Mouse (Mus musculus): ENCODE data around the gene Tfap2b.

Gene Tfap2b

DNA sequence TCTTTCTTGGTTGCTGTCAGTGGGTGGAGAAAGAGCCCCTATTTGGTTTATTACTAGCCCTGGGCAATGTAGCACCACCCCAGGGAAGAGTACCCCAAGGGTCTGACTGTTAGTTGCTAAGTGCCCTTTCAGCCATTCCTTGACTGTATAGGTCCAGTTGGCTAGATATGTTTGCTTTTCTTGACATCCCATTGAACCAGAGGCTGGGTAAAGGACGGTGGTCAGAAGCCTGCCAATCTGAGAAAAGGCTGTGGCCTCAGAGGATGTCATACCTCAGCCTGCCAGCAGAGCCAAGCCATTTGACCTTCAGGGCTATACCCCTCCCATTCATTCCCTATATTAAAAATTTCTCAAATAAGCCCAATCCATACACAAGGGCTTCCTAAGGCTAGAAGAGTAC is 24.0 kb downstream of the Tfap2b start:
- DNase-seq (ENCODE audit: low read depth, low spot score) = no peak

DNA sequence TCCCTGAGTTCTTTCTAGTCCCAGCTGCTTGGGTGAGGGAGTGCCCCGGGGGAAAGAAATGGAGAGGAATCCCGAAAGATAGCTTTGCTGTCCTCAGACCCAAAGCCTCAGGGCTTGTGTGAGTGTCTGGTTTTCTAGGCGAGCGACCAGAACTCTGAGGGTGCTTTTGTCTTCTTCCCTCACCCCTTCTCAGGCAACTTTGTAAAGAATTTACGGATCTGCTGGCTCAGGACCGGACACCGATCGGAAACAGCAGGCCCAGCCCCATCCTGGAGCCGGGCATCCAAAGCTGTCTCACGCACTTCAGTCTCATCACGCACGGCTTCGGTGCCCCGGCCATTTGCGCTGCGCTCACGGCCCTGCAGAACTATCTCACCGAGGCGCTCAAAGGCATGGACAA is 25.1 kb downstream of the Tfap2b start:
- no peak for DNase-seq (ENCODE audit: low read depth, low spot score)

DNA sequence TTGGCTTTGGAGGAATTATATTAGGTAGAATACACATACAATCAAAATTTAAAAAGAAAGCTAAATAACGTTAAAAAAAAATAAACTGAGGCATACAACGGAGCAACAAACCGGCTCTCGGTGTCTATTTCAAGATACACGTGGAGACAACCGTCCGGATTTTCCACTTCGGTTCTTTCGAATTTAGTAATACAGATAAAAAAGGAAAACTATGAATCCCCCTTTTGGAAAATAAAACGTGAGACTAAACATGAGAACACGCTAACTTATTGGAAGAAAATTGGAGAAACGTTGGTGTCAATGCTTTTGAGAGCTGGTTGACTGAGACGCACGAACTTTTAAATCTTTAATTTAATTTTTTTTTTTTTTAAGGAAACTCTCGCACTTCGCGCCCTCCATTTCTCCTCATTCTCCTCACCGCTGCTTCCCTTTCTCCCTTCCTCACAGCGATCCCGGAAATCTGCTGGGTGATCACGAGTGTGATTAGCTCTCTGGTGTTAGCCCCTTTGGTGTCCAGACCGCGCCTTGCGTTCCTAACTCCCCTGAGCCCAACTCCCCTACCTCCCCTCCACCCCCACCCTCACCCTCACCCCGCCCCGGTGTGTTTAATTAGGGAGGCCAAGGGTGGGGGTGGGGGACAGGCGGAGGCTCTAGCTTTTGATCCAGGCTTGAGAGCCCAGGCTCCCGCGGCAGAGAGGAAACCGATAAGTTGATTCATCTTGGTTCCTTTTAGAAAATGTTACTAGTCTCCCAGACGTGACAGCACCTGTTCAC is 25.9 kb downstream of the Tfap2b start:
- DNase-seq (ENCODE audit: low read depth, low spot score) = no peak

DNA sequence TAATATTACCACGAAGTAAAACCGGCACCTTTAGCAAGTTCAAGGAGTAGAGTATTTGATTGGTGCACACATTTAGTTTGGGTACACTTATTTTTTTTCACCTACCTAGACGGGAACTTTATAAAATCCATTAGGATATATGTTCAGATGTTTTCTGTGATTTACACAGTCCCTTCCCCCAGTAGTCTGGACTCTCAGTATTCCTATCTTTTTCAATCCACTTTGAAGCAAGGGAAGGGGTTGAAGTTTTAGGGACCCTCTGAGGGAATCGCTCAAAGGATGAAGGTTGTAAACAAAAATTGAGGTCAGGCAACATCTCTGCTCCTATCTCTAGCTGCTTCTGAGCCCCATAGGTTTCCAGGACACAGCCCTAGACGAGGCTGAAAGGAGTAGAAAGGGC is 27.3 kb downstream of the Tfap2b start:
- no peak for DNase-seq (ENCODE audit: low read depth, low spot score)

DNA sequence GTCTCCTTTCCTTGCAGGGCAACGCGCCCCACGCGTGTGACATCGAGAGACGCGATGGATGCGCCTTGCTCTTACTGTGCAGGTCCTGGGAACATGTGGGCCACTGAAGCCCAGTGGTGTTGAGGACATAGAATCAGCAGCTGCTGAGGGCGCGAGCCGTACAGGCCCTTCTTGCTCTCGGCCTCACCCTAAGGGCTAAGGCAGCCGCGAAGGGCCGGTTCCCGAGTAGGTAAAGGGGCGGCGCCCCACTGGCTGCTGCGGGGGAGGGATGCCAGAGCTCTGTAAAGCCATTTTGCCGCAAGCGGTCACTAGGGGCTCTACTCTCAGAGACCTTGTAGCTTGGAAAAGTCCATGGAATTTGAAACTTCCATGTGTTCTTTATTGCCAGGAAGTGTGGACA is 27.9 kb downstream of the Tfap2b start:
- DNase-seq (ENCODE audit: low read depth, low spot score) = no peak

DNA sequence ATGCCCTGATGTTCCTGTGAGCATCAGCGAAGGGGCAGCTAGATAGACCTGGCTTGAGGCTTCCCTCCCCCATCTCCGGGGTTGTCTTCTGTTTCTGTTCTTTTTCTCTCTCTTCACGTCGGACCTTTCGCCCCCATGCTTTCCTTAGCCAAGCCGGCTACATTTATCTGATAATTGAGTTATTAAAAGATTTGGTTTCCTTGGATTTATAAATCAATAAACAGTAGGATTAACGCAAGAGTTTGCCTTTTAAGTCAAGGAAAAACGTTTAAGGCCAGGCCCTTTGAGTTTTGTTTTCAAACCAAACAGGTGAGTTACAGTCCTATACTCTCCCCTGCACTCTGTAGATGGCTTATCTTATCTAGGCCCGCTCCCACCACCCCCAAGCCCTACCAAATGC is 28.3 kb downstream of the Tfap2b start:
- no peak for DNase-seq (ENCODE audit: low read depth, low spot score)

DNA sequence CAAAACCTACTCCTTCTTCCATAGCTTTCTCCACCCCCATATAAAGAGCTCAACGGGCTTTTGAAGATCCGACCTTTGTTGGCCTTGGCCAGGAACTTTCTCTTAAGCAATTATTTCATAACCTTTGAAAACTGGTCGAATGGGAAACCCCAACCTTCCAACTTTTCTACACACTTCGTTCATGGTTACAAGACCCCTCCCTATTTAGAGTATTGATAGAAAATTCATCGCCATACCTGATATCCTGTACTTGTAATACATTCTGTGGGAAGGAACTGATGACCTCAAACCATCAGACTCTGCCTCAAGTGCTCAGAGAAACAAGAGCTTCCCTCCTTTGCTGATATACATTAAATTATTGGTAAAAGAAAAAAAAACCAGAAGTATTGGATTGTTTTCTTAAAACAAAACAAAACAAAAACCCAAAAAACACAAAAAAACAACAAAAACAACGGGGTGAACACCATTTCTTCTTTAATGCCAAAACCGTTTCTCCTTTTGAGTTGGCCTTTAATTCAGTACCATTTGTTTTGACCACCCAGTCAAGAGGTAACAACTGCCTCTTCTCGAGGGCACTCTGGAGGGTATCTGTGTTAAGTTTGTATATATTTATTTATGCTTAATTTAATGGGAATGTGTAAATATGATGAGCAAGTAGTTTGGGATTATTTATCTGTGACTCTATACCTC is 29.2 kb downstream of the Tfap2b start:
- no peak for DNase-seq (ENCODE audit: low read depth, low spot score)

DNA sequence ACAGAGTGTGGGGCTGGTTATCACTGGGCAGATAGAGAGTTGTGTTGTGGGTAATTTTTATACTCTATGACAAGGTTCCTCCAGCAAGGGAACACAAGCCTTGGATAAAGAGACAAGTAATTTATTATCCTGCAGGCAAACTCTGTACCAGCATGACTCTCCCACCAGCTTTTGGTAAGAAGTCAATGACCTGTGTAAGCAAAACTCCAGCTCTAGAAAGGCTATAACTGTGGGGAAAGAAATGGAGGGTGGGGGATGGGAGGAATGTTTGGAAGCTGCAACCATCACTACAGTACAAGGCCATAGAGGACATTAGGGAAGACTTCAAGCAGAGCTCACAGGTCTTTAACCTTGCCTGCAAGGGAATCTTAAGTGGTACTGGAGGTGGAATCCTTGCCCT is 31.3 kb downstream of the Tfap2b start:
- no peak for DNase-seq (ENCODE audit: low read depth, low spot score)

DNA sequence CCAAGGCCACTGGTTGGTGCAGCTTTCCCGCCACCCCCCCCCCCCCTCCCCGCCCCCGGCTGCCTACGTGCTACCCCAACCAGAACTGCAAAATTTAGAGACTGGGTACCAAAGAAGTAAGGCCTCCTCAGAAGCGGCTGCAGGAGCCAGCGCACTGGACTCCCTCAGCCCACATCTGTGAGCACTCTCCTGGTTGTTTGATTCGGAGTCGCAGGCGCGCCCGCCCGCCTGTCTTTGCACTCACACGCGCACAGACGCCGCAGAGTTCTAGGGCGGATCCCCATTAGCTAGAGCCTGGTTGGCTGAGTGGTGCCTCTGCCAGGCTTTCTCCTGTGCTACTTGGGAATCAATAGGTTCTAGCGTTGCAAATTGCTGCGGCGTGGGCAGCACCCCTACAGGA is 32.6 kb downstream of the Tfap2b start:
- DNase-seq (ENCODE audit: low read depth, low spot score) = no peak

DNA sequence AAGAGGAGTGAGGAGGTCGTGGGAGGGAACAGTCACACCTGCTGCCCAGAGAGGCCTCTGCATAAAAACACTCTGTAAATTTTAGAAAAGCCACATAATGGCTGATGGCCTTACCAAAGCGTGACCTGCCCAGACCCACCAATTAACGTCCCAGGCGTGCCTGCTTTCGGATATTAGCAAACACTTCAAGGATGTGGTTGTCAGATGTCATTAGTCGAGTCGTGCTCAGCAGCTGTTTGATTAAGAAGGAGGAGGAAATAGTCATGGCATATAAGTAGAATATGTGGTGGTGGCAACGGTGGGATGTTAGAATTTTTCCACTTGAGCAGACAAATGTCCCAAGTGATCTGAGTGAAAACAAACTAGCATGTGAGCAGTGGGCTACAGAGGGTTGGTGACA is 33.3 kb downstream of the Tfap2b start:
- no peak for DNase-seq (ENCODE audit: low read depth, low spot score)

DNA sequence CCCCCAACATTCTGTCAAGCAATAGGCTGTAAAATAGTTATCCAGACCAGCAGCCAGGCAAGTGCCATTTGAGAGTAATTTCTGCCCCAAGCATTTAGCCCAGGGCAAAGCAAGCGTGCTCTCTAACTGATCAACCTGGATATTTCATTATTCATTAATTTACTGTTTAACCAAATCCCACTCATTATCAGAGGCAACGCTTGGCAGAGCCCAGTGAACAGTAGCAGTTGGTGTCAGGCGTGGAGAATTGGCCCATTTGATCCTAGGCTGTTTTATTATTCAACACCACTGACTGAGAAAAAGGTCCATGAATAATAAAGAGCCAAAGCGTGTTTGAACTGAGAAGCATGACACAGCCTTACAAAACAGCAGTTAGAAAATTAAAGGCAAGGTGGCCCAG is 36.3 kb downstream of the Tfap2b start:
- no peak for DNase-seq (ENCODE audit: low read depth, low spot score)

DNA sequence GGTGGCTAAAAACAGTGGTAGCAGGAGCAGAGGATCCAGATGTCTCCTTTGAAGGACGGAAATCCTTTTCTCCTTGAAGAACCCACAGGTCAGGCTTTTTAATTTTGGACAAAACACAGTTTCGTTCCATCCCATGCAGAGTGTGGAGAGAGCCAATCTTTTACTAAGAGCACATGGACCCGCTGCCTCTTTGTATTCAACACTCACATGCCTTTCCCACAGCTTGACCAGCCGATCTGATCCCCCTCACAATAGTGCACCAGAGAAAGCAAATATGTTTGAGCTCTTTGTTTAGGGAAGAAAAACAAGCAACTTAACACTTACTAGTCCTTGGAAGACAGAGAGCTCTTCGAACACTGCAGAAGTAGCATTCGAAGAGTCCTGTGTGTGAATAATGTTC is 42.6 kb downstream of the Tfap2b start:
- DNase-seq (ENCODE audit: low read depth, low spot score) = no peak

DNA sequence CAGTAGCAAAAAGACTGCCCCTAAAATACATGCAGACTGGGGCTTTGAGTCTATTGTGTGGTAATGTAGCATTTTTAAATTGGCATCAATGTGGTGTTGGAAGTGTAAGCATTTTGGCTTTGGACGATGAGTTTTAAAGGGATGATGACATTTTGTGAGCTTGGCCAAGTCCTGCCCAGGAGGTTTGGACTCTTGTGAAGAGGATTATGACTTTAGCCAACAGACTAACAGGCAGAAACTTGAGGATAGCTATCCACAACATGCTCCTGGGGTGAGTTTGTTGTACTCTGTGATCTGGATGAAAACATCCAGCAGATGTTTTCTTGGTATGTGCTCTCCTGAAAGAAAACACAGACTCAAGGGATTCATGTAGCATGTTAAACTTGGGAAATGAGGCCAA is 60.9 kb downstream of the Tfap2b start:
- no peak for DNase-seq (ENCODE audit: low read depth, low spot score)
